Mouse (Mus musculus): ENCODE data around the gene 4930407I10Rik. TPM values are rescaled to one million over a fixed set of nuclear protein-coding genes. Genes with fewer than 3 reads are reported as not detected.

Gene 4930407I10Rik
- total and polyA plus RNA-seq, 3 experiments: 0.04 TPM; not detected in 2

Other genes with a start within 250 kb of the 4930407I10Rik start
- 21.8 and 25.3 TPM in 2 replicates for gene Tob2, start 200.4 kb upstream of the 4930407I10Rik start, total RNA-seq (2012; rRNA removed)
- 5.0 and 5.6 TPM in 2 replicates for gene Tob2, start 200.4 kb upstream of the 4930407I10Rik start, total RNA-seq (2014; rRNA removed)
- 18.9 and 22.0 TPM in 2 replicates for gene Tob2, start 200.4 kb upstream of the 4930407I10Rik start, polyA plus RNA-seq (2012; ENCODE audit: insufficient read length, low read depth)
- 86.3 and 126 TPM in 2 replicates for gene Phf5a, start 187.2 kb upstream of the 4930407I10Rik start, total RNA-seq (2012; rRNA removed)
- 116 and 137 TPM in 2 replicates for gene Phf5a, start 187.2 kb upstream of the 4930407I10Rik start, total RNA-seq (2014; rRNA removed)
- gene Phf5a, start 187.2 kb upstream of the 4930407I10Rik start, polyA plus RNA-seq (2012; ENCODE audit: insufficient read length, low read depth): 177 and 228 TPM in 2 replicates
- 177 and 190 TPM in 2 replicates for gene Aco2, start 186.8 kb upstream of the 4930407I10Rik start, total RNA-seq (2012; rRNA removed)
- 150 and 161 TPM in 2 replicates for gene Aco2, start 186.8 kb upstream of the 4930407I10Rik start, total RNA-seq (2014; rRNA removed)
- gene Aco2, start 186.8 kb upstream of the 4930407I10Rik start, polyA plus RNA-seq (2012; ENCODE audit: insufficient read length, low read depth): 205 and 222 TPM in 2 replicates
- gene Polr3h, start 132.9 kb upstream of the 4930407I10Rik start, total RNA-seq (2012; rRNA removed): 59.3 and 64.9 TPM in 2 replicates
- 40.5 and 40.7 TPM in 2 replicates for gene Polr3h, start 132.9 kb upstream of the 4930407I10Rik start, total RNA-seq (2014; rRNA removed)
- 153 and 224 TPM in 2 replicates for gene Polr3h, start 132.9 kb upstream of the 4930407I10Rik start, polyA plus RNA-seq (2012; ENCODE audit: insufficient read length, low read depth)
- 0.08 and 0.13 TPM in 2 replicates for gene Csdc2, start 122.4 kb upstream of the 4930407I10Rik start, total RNA-seq (2012; rRNA removed)
- not detected in 2 replicates for gene Csdc2, start 122.4 kb upstream of the 4930407I10Rik start, total RNA-seq (2014; rRNA removed)
- gene Csdc2, start 122.4 kb upstream of the 4930407I10Rik start, polyA plus RNA-seq (2012; ENCODE audit: insufficient read length, low read depth): 0.43 and 0.45 TPM in 2 replicates
- 120 and 128 TPM in 2 replicates for gene Pmm1, start 98.2 kb upstream of the 4930407I10Rik start, total RNA-seq (2012; rRNA removed)
- gene Pmm1, start 98.2 kb upstream of the 4930407I10Rik start, total RNA-seq (2014; rRNA removed): 48.3 and 51.8 TPM in 2 replicates
- gene Pmm1, start 98.2 kb upstream of the 4930407I10Rik start, polyA plus RNA-seq (2012; ENCODE audit: insufficient read length, low read depth): 140 and 153 TPM in 2 replicates
- gene 1700029P11Rik, start 78.6 kb upstream of the 4930407I10Rik start, total RNA-seq (2012; rRNA removed): not detected in 2 replicates
- not detected in 2 replicates for gene 1700029P11Rik, start 78.6 kb upstream of the 4930407I10Rik start, total RNA-seq (2014; rRNA removed)
- not detected in 2 replicates for gene 1700029P11Rik, start 78.6 kb upstream of the 4930407I10Rik start, polyA plus RNA-seq (2012; ENCODE audit: insufficient read length, low read depth)
- 67.3 and 80.0 TPM in 2 replicates for gene Xrcc6, start 71.3 kb upstream of the 4930407I10Rik start, total RNA-seq (2012; rRNA removed)
- 79.5 and 83.5 TPM in 2 replicates for gene Xrcc6, start 71.3 kb upstream of the 4930407I10Rik start, total RNA-seq (2014; rRNA removed)
- gene Xrcc6, start 71.3 kb upstream of the 4930407I10Rik start, polyA plus RNA-seq (2012; ENCODE audit: insufficient read length, low read depth): 80.8 and 94.0 TPM in 2 replicates
- 10.9 and 11.3 TPM in 2 replicates for gene Desi1, start 25.3 kb upstream of the 4930407I10Rik start, total RNA-seq (2012; rRNA removed)
- 7.6 and 10.0 TPM in 2 replicates for gene Desi1, start 25.3 kb upstream of the 4930407I10Rik start, total RNA-seq (2014; rRNA removed)
- 39.2 and 47.3 TPM in 2 replicates for gene Desi1, start 25.3 kb upstream of the 4930407I10Rik start, polyA plus RNA-seq (2012; ENCODE audit: insufficient read length, low read depth)
- gene Snu13, start 11.6 kb upstream of the 4930407I10Rik start, total RNA-seq (2012; rRNA removed): 167 and 225 TPM in 2 replicates
- 558 and 575 TPM in 2 replicates for gene Snu13, start 11.6 kb upstream of the 4930407I10Rik start, total RNA-seq (2014; rRNA removed)
- gene Snu13, start 11.6 kb upstream of the 4930407I10Rik start, polyA plus RNA-seq (2012; ENCODE audit: insufficient read length, low read depth): 433 and 587 TPM in 2 replicates
- 0.04 TPM in 1 of 2 replicates, not detected in the other for gene Mei1, start 10.8 kb downstream of the 4930407I10Rik start, total RNA-seq (2012; rRNA removed)
- not detected in 2 replicates for gene Mei1, start 10.8 kb downstream of the 4930407I10Rik start, total RNA-seq (2014; rRNA removed)
- gene Mei1, start 10.8 kb downstream of the 4930407I10Rik start, polyA plus RNA-seq (2012; ENCODE audit: insufficient read length, low read depth): not detected in 2 replicates
- gene Ccdc134, start 68.8 kb downstream of the 4930407I10Rik start, total RNA-seq (2012; rRNA removed): 37.1 and 48.8 TPM in 2 replicates
- 35.1 and 35.7 TPM in 2 replicates for gene Ccdc134, start 68.8 kb downstream of the 4930407I10Rik start, total RNA-seq (2014; rRNA removed)
- gene Ccdc134, start 68.8 kb downstream of the 4930407I10Rik start, polyA plus RNA-seq (2012; ENCODE audit: insufficient read length, low read depth): 42.9 and 43.6 TPM in 2 replicates
- 130 and 159 TPM in 2 replicates for gene Srebf2, start 88.0 kb downstream of the 4930407I10Rik start, total RNA-seq (2012; rRNA removed)
- 77.6 and 94.3 TPM in 2 replicates for gene Srebf2, start 88.0 kb downstream of the 4930407I10Rik start, total RNA-seq (2014; rRNA removed)
- 214 and 253 TPM in 2 replicates for gene Srebf2, start 88.0 kb downstream of the 4930407I10Rik start, polyA plus RNA-seq (2012; ENCODE audit: insufficient read length, low read depth)
- gene Shisa8, start 153.7 kb downstream of the 4930407I10Rik start, total RNA-seq (2012; rRNA removed): 152 and 159 TPM in 2 replicates
- gene Shisa8, start 153.7 kb downstream of the 4930407I10Rik start, total RNA-seq (2014; rRNA removed): 94.6 and 103 TPM in 2 replicates
- 64.2 and 83.4 TPM in 2 replicates for gene Shisa8, start 153.7 kb downstream of the 4930407I10Rik start, polyA plus RNA-seq (2012; ENCODE audit: insufficient read length, low read depth)
- gene Tnfrsf13c, start 165.2 kb downstream of the 4930407I10Rik start, total RNA-seq (2012; rRNA removed): 287 and 334 TPM in 2 replicates
- 188 and 204 TPM in 2 replicates for gene Tnfrsf13c, start 165.2 kb downstream of the 4930407I10Rik start, total RNA-seq (2014; rRNA removed)
- gene Tnfrsf13c, start 165.2 kb downstream of the 4930407I10Rik start, polyA plus RNA-seq (2012; ENCODE audit: insufficient read length, low read depth): 219 and 257 TPM in 2 replicates
- gene Cenpm, start 185.6 kb downstream of the 4930407I10Rik start, total RNA-seq (2012; rRNA removed): 31.5 and 34.2 TPM in 2 replicates
- 17.1 and 22.8 TPM in 2 replicates for gene Cenpm, start 185.6 kb downstream of the 4930407I10Rik start, total RNA-seq (2014; rRNA removed)
- 39.6 and 44.0 TPM in 2 replicates for gene Cenpm, start 185.6 kb downstream of the 4930407I10Rik start, polyA plus RNA-seq (2012; ENCODE audit: insufficient read length, low read depth)
- gene 1500009C09Rik, start 193.2 kb downstream of the 4930407I10Rik start, total RNA-seq (2012; rRNA removed): not detected in 2 replicates
- not detected in 2 replicates for gene 1500009C09Rik, start 193.2 kb downstream of the 4930407I10Rik start, total RNA-seq (2014; rRNA removed)
- not detected in 2 replicates for gene 1500009C09Rik, start 193.2 kb downstream of the 4930407I10Rik start, polyA plus RNA-seq (2012; ENCODE audit: insufficient read length, low read depth)
- gene Sept3, start 215.7 kb downstream of the 4930407I10Rik start, total RNA-seq (2012; rRNA removed): 0.04 and 0.13 TPM in 2 replicates
- not detected in 2 replicates for gene Sept3, start 215.7 kb downstream of the 4930407I10Rik start, total RNA-seq (2014; rRNA removed)
- gene Sept3, start 215.7 kb downstream of the 4930407I10Rik start, polyA plus RNA-seq (2012; ENCODE audit: insufficient read length, low read depth): 0.07 TPM in 1 of 2 replicates, not detected in the other
- gene Wbp2nl, start 239.8 kb downstream of the 4930407I10Rik start, total RNA-seq (2012; rRNA removed): not detected in 2 replicates
- not detected in 2 replicates for gene Wbp2nl, start 239.8 kb downstream of the 4930407I10Rik start, total RNA-seq (2014; rRNA removed)
- not detected in 2 replicates for gene Wbp2nl, start 239.8 kb downstream of the 4930407I10Rik start, polyA plus RNA-seq (2012; ENCODE audit: insufficient read length, low read depth)

All from CH12.LX (cell line).